Mouse (Mus musculus): ENCODE measurements at regions not wholly inside any gene's neighbourhood (a gene's known extent, or its start where the extent isn't known, plus 50 kb on each side); places are given as distances from the start of the nearest gene placed in this dataset.
A peak's percentile ranks its signal among the peaks of the same experiment; 100 is the strongest.

GRCm38 (mm10) chr2:103899713-103900112, 58.1 kb upstream of the Lmo2 start:
- Histone ChIP-seq H3K4me1 (ENCODE audit: control insufficient read depth, insufficient read depth, low read length) (no peaks in the 10 kb centered on the region), H3K27ac (replicated peaks; ENCODE audit: low read depth, low read length) (no peak overlapping the region), H3K27me3 (ENCODE audit: control insufficient read depth, insufficient read depth, low read length) (no peaks in the 10 kb centered on the region), H3K4me3 (replicated peaks; ENCODE audit: low read length) (no peak overlapping the region), H3K9me3 (ENCODE audit: control insufficient read depth, low read length) (no peaks in the 10 kb centered on the region), H3K4me2 (replicated peaks; ENCODE audit: low read depth, low read length, severe bottlenecking) (no peak overlapping the region), H3K9ac (ENCODE audit: low read depth, low read length, severe bottlenecking) (no peak overlapping the region), H3K36me3 (ENCODE audit: control insufficient read depth, insufficient read depth, low read length) (no peaks in the 10 kb centered on the region)
- DNase-seq (ENCODE audit: low spot score) (no peak), ATAC-seq (ENCODE audit: low FRiP score, low read depth) (no peak)
- WGBS = 90% methylated on average over 6 of the region's 6 CpGs
- TF ChIP-seq POLR2A (IDR thresholded peaks at IDR 0.05; ENCODE audit: borderline replicate concordance, extremely low read depth, insufficient read depth, insufficient read length) = no peak

- no peak for TF ChIP-seq POLR2A (IDR thresholded peaks at IDR 0.05; ENCODE audit: borderline replicate concordance, extremely low read depth, insufficient read depth, insufficient read length)
- DNase-seq (ENCODE audit: low spot score) (no peak), ATAC-seq (ENCODE audit: low FRiP score, low read depth) (no peak)
- no peaks in the 10 kb centered on the region for H3K4me1 ChIP-seq (ENCODE audit: control insufficient read depth, insufficient read depth, low read length)
- H3K27me3 ChIP-seq (ENCODE audit: control insufficient read depth, insufficient read depth, low read length) = no peaks in the 10 kb centered on the region
- no peak overlapping the region for H3K27ac ChIP-seq (replicated peaks; ENCODE audit: low read depth, low read length)
- H3K9me3 ChIP-seq (ENCODE audit: control insufficient read depth, low read length) = no peaks in the 10 kb centered on the region
- H3K4me3 ChIP-seq (replicated peaks; ENCODE audit: low read length) = no peak overlapping the region
- no peak overlapping the region for H3K4me2 ChIP-seq (replicated peaks; ENCODE audit: low read depth, low read length, severe bottlenecking)
- H3K36me3 ChIP-seq (ENCODE audit: control insufficient read depth, insufficient read depth, low read length) = no peaks in the 10 kb centered on the region
- WGBS = 72% methylated on average over 5 of the region's 5 CpGs
- H3K9ac ChIP-seq (ENCODE audit: low read depth, low read length, severe bottlenecking) = no peak overlapping the region
These were observed 57.4 kb upstream of the Lmo2 start for GRCm38 (mm10) chr2:103900384-103900783.

GRCm38 (mm10) chr2:103901457-103901856, 56.3 kb upstream of the Lmo2 start:
- Histone ChIP-seq H3K9me3 (ENCODE audit: control insufficient read depth, low read length) (no peaks in the 10 kb centered on the region), H3K27ac (replicated peaks; ENCODE audit: low read depth, low read length) (no peak overlapping the region), H3K36me3 (ENCODE audit: control insufficient read depth, insufficient read depth, low read length) (no peaks in the 10 kb centered on the region), H3K4me3 (replicated peaks; ENCODE audit: low read length) (no peak overlapping the region), H3K4me2 (replicated peaks; ENCODE audit: low read depth, low read length, severe bottlenecking) (no peak overlapping the region), H3K27me3 (ENCODE audit: control insufficient read depth, insufficient read depth, low read length) (no peaks in the 10 kb centered on the region), H3K9ac (ENCODE audit: low read depth, low read length, severe bottlenecking) (no peak overlapping the region), H3K4me1 (ENCODE audit: control insufficient read depth, insufficient read depth, low read length) (peaks cover 4% of the 10 kb centered on the region; the same call in 1 of the 2 replicates)
- TF ChIP-seq POLR2A (IDR thresholded peaks at IDR 0.05; ENCODE audit: borderline replicate concordance, extremely low read depth, insufficient read depth, insufficient read length) = no peak
- ATAC-seq (ENCODE audit: low FRiP score, low read depth) (no peak), DNase-seq (ENCODE audit: low spot score) (no peak)
- 83% methylated on average over 1 of the region's 1 CpGs for WGBS

GRCm38 (mm10) chr2:103902777-103903176, 55.0 kb upstream of the Lmo2 start:
- H3K27me3 ChIP-seq (ENCODE audit: control insufficient read depth, insufficient read depth, low read length) = no peaks in the 10 kb centered on the region
- H3K4me1 ChIP-seq (ENCODE audit: control insufficient read depth, insufficient read depth, low read length) = peaks cover 4% of the 10 kb centered on the region
- H3K36me3 ChIP-seq (ENCODE audit: control insufficient read depth, insufficient read depth, low read length) = no peaks in the 10 kb centered on the region
- no peak overlapping the region for H3K9ac ChIP-seq (ENCODE audit: low read depth, low read length, severe bottlenecking)
- ATAC-seq (ENCODE audit: low FRiP score, low read depth) (no peak), DNase-seq (ENCODE audit: low spot score) (no peak)
- no peaks in the 10 kb centered on the region for H3K9me3 ChIP-seq (ENCODE audit: control insufficient read depth, low read length)
- no peak for TF ChIP-seq POLR2A (IDR thresholded peaks at IDR 0.05; ENCODE audit: borderline replicate concordance, extremely low read depth, insufficient read depth, insufficient read length)
- 61% methylated on average over 11 of the region's 11 CpGs for WGBS
- no peak overlapping the region for H3K4me2 ChIP-seq (replicated peaks; ENCODE audit: low read depth, low read length, severe bottlenecking)
- H3K27ac ChIP-seq (replicated peaks; ENCODE audit: low read depth, low read length) = no peak overlapping the region
- no peak overlapping the region for H3K4me3 ChIP-seq (replicated peaks; ENCODE audit: low read length)

GRCm38 (mm10) chr2:103905681-103906080, 52.1 kb upstream of the Lmo2 start:
- DNase-seq (ENCODE audit: low spot score) (no peak), ATAC-seq (ENCODE audit: low FRiP score, low read depth) (no peak)
- TF ChIP-seq POLR2A (IDR thresholded peaks at IDR 0.05; ENCODE audit: borderline replicate concordance, extremely low read depth, insufficient read depth, insufficient read length) = no peak
- H3K9me3 ChIP-seq (ENCODE audit: control insufficient read depth, low read length) = no peaks in the 10 kb centered on the region
- H3K36me3 ChIP-seq (ENCODE audit: control insufficient read depth, insufficient read depth, low read length) = no peaks in the 10 kb centered on the region
- H3K4me2 ChIP-seq (replicated peaks; ENCODE audit: low read depth, low read length, severe bottlenecking) = no peak overlapping the region
- H3K27ac ChIP-seq (replicated peaks; ENCODE audit: low read depth, low read length) = peak overlapping the region; percentile 38; the same call in 1 of the 2 replicates
- H3K4me3 ChIP-seq (replicated peaks; ENCODE audit: low read length) = no peak overlapping the region
- no peak overlapping the region for H3K9ac ChIP-seq (ENCODE audit: low read depth, low read length, severe bottlenecking)
- H3K27me3 ChIP-seq (ENCODE audit: control insufficient read depth, insufficient read depth, low read length) = no peaks in the 10 kb centered on the region
- WGBS = 85% methylated on average over 1 of the region's 1 CpGs
- H3K4me1 ChIP-seq (ENCODE audit: control insufficient read depth, insufficient read depth, low read length) = peaks cover 4% of the 10 kb centered on the region

All from limb, embryonic 14.5 days (tissue).